Mouse (Mus musculus): Measurements from ENCODE around the gene a. TPM values are rescaled to one million over a fixed set of nuclear protein-coding genes. Genes with fewer than 3 reads are reported as not detected.

a gene
- polyA plus RNA-seq, 1 experiment = 0.70 TPM

GRCm38 (mm10) chr2:154769930-154770329 lies 21.3 kb upstream of the a start, which contains the start of gene Gm14214:
Gene Gm14214, minus strand, starts transcription at chr2:154770030.
- no peak for TF ChIP-seq GATA1 (IDR thresholded peaks at IDR 0.05; ENCODE audit: low read length)

- TF ChIP-seq GATA1 (IDR thresholded peaks at IDR 0.05; ENCODE audit: low read length) = no peak
Measured at GRCm38 (mm10) chr2:154771604-154772003, 19.6 kb upstream of the a start.

- no peak for TF ChIP-seq GATA1 (IDR thresholded peaks at IDR 0.05; ENCODE audit: low read length)
Measured at GRCm38 (mm10) chr2:154774032-154774431, 17.2 kb upstream of the a start.

DNA sequence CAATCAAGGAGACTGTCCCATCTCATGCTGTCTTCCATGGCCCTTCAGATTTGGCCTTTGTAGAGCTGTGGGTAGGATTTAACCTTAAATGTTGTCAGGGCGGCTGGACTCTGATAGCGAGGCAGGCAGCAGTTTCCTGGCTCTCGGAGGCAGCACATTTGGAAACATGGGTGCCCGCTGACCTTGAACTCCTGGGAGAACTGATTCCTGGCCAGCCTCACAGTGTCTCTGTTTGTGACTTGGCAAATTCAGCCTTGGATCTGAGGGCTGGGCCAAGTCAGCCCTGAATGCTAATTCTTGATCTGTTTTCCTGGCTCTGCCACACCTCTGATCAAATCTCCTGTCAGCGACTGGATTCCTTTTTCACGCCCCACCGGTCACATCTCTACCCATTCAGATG lies 14.7 kb upstream of the a start:
- no peak for TF ChIP-seq GATA1 (IDR thresholded peaks at IDR 0.05; ENCODE audit: low read length)

DNA sequence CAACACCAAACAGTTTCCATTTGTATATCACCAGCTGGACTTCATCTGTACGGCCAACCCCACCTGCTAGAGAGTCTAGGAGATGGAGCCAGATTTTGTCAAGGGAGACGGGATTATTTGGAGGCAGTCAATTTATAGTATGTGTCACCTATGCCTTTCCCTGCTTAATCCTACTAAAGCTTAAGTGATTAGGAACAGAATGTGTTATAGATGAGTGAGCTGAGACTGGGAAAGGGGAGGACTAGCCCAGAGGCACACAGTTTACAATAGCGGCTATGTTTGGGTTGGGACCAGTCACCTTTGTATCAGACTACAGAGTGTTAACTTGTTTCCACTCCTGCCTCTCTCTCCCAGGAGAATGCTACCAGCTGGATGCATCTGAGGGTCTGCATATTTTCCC lies 11.6 kb upstream of the a start:
- no peak for TF ChIP-seq GATA1 (IDR thresholded peaks at IDR 0.05; ENCODE audit: low read length)

GRCm38 (mm10) chr2:154782361-154782760 lies 8.8 kb upstream of the a start:
- no peak for TF ChIP-seq GATA1 (IDR thresholded peaks at IDR 0.05; ENCODE audit: low read length)

DNA sequence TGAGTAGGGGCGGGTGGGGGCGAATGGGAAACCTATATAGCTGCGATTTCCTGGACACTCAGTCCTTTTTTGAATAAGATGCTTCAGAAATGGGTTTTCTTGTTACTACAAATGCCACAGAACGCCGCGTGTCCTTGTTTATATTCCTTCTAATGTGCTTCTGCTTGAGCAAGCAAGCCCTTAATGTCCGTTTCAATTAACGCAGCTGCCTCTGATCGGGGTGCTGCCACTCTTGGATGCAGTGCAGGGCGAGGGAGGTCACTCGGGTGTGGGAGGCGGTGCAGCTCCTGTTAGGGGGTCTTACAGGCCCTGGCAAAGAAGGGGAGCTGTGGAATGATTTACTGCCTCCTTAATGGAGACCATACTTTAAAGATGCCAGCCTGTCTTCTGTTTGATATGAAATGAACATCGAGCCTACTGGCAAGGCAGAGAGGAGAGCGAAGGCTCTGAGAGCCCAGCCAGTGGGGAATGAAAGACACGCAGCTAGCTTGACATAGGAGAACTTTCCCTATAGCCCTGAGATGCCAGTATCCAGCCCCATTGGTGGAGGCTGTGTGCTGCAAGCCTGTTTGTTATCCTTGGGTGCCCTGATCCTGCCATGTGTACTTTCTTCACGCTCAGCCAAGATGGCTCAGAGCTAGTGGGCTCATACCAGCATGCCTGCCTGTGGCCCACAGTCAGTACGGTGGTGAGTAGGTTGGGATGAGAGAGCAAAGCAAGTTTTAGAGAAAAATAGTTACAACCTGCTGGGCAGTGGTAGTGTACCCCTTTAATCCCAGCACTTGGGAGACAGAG lies 8.1 kb upstream of the a start:
- no peak for TF ChIP-seq GATA1 (IDR thresholded peaks at IDR 0.05; ENCODE audit: low read length)

DNA sequence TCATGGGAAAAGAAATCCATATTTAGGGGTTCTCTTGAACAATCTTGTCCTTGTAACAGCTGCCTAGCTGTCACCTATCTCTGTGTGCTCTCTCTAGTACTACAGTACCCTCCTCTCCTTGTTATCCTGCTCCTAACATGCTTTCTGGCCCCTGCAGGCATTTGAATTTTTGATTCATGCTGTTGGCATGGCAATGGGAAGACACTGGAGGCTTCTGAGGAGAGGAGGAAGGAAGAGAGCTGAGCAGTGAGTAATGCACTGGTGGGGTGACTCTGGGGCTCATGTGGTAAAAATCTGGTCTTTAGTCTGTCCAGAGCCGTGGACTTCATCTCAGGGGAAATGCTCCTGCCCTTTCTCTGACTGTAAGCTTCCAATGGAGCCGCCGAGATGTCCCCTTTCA lies 5.9 kb upstream of the a start:
- no peak for TF ChIP-seq GATA1 (IDR thresholded peaks at IDR 0.05; ENCODE audit: low read length)

- TF ChIP-seq GATA1 (IDR thresholded peaks at IDR 0.05; ENCODE audit: low read length) = no peak
Measured at GRCm38 (mm10) chr2:154786187-154786586, 5.0 kb upstream of the a start.

DNA sequence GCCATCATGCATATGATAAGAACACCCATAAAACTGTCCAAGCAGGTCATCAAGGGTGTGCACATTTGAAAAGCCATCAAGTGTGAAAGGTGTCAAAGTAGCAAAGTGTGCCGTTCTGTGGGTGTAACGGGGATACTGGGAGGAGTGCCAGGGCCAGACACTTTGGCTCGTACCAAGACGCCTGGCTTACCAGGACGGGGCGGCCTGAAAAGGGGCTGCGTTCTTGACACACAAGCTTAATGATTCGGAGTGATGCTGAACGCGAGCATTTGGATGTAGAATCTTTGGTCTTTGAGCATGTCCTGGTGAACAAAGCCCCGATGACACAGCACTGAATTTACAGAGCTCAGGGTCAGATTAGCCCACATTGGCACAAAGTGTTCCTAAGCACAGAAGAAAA lies 4.4 kb upstream of the a start:
- no peak for TF ChIP-seq GATA1 (IDR thresholded peaks at IDR 0.05; ENCODE audit: low read length)

DNA sequence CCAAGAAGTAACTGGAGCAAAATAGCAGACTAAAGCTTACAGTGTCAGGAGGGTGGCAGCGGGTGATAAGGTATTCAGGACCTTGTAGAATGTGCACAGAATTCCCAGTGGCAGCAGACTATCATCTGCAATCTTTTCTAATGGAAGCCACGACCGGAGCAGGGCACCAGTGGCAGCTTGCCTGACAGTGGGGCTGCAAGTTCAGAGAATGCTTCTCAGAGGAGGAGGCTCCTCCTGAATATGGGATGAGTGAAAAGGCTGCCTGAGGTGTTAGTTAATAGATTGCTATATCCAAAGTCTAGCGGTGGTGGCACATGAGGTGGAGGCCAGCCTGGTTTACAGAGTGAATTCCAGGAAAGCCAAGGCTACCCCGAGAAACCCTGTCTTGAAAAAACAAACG lies 1.8 kb upstream of the a start:
- no peak for TF ChIP-seq GATA1 (IDR thresholded peaks at IDR 0.05; ENCODE audit: low read length)

DNA sequence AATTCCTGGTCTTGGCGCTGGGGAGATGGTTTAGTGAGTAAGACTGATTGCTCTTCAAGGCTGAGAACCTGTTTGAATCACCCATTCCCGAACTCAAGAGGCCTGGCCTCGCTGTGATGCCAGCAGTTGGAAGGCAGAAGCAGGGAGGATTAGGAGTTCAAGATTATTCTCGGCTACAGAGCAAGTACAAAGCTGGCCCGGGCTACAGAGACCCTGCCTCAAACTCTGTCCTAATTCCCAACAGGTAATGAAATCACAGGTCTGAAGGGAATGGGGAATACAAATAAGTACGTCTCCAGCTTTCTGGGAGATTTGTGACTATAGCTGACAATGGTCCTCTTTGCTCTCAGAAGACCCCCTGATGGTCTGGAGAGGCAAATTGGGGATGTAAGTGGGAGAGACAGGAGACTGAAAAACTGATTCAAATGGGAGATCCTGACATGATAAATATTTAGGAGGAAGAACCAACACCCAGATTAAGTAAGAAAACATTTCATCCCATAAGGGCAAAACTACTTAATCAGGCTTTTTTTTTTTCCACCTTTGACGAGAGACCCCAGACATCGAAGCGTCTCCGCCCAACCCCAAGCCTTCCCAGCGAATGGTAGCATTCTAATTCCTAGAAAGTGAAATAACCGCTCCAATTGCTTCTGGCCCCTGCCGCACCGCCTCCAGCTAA lies 1.1 kb upstream of the a start:
- no peak for TF ChIP-seq GATA1 (IDR thresholded peaks at IDR 0.05; ENCODE audit: low read length)

DNA sequence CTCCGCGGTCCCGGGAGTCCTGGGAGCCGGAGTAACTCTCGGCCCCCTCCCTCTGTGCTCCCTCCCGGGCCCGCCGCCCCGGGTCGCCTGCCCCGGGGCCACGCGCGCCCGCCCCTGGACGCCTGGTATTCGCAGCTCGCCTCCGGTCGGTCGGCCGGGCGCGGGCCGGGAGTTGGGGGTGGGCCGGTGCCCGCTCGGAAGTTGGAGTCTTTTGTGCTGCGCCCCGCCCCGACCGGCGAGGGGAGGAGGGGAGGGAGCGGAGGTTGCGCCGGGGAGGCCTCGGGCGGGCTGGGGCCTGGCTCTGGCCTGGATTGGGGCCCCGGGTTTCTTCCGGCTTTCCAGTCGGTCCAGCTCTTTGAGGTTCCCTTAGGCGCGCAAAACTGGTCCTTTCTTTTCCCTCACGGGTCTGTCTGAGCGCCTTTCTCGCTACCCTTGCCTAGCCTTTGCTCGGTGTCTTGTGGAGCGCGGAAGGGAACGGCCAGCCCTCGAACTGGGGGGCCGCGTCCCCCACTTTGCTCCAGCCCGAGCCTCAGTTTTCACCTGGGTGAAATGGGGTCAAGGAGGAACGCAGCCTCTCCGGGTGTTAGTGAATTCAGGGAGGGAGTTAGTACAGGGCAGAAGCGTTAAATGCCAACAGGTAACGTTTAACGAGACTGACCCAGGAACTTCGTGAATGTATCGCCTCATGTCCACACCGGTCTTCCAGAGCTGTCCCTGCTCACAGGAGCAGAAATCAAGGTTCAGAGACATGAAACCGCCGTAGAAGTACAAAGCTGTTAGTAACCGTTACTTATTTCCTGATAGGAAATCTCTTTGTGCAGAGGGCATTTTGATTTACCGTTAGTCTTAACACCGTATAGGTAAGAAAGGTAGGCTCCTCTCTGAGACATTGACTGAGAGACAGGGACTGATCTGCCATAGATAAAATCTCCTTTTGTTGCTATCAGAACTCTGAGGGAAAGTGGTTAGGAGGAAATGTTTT lies 750 bp downstream of the a start:
- TF ChIP-seq GATA1 (IDR thresholded peaks at IDR 0.05; ENCODE audit: low read length) = no peak

GRCm38 (mm10) chr2:154803372-154803771 lies 12.2 kb downstream of the a start:
- no peak for TF ChIP-seq GATA1 (IDR thresholded peaks at IDR 0.05; ENCODE audit: low read length)

DNA sequence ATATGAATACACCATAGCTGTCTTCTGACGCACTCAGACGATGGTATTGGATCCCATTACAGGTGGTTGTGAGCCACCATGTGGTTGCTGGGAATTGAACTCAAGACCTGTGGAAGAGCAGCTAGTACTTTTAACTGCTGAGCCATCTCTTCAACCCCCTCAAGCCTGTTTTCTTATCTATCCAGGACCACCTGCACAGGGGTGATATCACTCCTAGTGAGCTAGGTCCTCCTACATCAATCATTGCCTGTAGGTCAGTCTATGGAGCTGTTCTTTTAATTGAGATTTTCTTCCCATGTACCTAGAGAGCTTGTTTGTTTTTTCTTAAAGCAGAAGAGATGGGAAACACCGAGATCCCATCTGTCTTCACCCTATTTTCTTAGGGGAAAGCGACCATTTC lies 12.6 kb downstream of the a start:
- no peak for TF ChIP-seq GATA1 (IDR thresholded peaks at IDR 0.05; ENCODE audit: low read length)

DNA sequence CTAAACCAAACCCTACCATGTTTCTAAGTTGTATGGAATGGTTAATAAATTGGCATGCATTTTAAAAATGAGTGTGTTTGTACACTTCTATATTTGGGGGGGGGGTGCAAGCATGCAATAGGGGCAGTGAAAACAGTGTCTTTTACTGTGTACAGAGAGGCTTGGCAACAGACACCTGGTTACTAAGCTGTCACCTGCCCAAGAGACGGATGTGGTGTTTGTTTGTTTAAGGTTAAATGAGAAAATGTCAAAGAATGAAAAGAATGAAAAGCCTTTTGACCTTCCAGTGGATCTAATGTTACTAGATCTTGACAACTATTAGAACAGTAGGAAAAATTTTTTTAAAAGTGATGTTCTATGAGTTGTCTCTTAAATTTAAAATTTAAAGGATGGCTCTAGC lies 16.5 kb downstream of the a start:
- no peak for TF ChIP-seq GATA1 (IDR thresholded peaks at IDR 0.05; ENCODE audit: low read length)
